Mouse (Mus musculus) spleen, postnatal 4 days (tissue): Measurements from ENCODE around the gene Plcb1.
"Not testable (repeated sequence)": the region's sequence is repeated elsewhere in the genome, so short reads cannot be mapped to it uniquely, and the experiment has no call there.

Experiments
- DNase-seq, 2 experiments: peaks; one replicate each; pipeline ENCODE4 v3.0.0; 2022; ENCODE audit warnings: low spot score in 2 of 2

Plcb1 gene

DNA sequence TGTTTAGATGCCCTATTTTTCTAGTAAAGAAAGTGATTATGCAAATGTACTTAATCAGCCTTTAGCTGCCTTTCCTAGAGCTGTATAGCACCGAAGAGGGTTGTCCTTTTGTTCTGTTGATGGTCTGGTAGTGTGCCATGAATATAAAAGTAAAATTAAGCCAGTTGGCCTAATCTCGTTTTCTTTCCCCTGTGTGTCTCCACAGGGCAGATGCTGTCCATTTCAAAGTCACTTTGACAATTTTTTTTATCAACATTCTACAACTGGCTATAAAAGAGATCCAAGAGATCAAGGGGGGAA lies 520.6 kb downstream of the Plcb1 start:
- DNase-seq = no peak

GRCm38 (mm10) chr2:135307787-135308186 lies 521.9 kb downstream of the Plcb1 start:
- DNase-seq = no peak

DNA sequence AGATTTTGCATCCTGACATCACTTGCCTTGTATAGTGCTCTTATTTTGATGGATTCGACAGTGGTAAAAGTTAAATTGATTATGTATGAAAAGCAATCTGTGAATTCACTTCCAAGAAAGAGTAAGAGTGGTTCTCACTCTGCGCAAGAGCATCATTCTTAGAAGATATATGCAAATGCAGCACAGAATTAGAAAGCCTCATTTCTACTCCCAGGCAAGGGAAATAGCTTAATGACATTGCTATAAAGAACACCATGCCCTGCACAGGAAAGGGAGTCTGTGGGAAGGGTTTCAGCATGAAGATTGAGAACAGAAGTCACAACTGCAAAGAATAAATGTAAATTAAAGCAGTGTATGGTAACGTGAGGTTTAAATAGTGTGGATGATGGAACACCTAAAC lies 530.1 kb downstream of the Plcb1 start:
- no peak for DNase-seq

DNA sequence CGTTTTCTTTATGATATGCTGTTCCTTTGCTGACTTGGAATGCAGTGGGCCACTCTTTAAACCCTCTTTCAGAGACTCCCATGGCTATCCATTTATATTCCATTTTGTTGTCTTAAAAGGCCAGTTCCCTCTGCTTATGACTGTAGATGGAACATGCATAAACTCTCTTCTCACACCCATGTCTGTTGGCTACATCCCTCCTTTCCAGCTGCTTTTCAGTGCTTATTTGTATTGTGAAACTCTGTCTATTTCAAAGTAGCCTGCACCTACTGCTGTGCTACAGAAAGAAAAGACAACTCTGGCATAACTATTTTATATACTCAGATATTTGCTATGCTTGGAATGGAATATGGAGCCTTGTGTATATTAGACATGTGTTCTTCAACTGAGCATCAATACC lies 532.3 kb downstream of the Plcb1 start:
- no peak for DNase-seq

- DNase-seq = no peak
Measured at GRCm38 (mm10) chr2:135323276-135323954, 537.5 kb downstream of the Plcb1 start.

GRCm38 (mm10) chr2:135323955-135324302 lies 538.1 kb downstream of the Plcb1 start:
- peak; percentile 28 to 65 for DNase-seq

DNA sequence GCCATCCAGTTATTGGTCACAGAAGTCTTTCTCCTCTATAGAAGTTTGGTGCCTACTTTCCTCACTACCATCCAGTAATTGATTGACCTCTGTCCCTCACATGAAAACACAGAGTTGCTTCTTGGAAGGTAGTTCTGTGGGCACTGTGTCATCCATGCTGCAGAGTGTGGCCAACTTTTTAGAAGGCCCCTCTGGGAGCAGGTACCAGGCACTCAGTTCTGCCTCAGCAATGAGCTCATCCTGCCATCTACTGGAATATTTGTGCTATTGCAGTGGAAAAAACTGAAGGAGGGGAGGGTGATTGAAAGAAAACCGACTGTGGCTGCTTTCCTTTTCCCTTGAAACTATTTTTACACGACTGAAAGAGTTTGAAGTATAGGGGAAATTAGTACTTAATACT lies 542.9 kb downstream of the Plcb1 start:
- no peak for DNase-seq

GRCm38 (mm10) chr2:135329782-135330545 lies 544.1 kb downstream of the Plcb1 start:
- DNase-seq = no peak

DNA sequence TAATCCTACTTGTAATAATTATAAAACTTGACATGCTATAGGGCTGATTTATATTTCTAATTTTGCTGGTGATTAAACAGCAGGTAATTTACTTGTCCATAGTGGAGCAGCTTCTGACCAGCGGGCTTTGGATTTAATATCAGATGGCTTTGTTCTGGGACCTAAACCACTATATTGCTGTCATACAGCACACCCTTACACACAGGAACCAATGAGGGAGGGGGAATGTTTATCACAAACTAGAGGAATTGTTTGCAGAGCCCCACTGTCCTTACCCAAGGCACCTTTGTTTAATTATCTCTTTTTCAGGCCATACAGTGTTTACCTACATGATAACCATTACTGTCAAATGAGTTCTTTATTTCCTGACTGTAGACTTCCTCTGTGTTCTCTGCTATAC lies 546.0 kb downstream of the Plcb1 start:
- DNase-seq = no peak

- DNase-seq = no peak
Measured at GRCm38 (mm10) chr2:135356311-135356710, 570.4 kb downstream of the Plcb1 start.

DNA sequence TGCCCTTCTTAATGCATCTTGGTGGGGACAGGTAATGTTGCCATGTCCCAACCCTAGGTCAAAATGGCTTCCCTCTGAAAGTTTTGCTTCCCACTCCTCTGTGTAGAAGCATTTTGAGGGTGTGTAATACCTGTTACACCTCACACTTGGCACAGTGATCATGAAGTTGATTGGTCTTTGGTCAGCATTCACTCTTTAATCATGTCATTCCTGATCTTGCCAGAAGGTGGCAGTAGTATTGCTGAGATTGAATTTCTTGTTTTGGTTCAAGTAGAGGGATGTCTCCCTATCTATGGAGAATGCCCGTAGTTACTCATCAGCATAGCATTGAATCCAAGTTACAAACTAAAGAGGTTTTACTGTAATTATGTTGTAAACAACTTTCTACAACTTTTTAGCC lies 575.9 kb downstream of the Plcb1 start:
- no peak for DNase-seq

DNA sequence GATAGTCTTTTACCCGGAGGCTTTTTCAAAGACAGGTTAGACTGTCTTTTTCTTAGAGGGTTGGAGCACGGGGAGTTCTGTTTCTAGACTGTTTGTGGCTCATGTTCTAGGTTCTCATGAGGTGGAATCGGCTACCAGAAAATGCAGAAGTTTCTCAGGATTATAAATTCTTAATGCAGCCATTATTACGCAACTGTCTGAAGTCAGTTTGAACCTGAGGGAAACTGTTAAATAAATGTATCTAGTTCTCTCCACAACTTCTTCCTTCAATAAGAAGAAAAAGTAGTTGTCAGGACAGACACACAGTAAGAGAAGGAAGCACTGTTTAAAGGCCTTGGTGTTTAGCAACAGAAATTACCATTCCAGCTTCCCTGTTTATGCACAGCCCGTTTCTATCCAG lies 577.1 kb downstream of the Plcb1 start:
- no peak for DNase-seq

GRCm38 (mm10) chr2:135370259-135370835 lies 584.5 kb downstream of the Plcb1 start:
- no peak for DNase-seq

DNA sequence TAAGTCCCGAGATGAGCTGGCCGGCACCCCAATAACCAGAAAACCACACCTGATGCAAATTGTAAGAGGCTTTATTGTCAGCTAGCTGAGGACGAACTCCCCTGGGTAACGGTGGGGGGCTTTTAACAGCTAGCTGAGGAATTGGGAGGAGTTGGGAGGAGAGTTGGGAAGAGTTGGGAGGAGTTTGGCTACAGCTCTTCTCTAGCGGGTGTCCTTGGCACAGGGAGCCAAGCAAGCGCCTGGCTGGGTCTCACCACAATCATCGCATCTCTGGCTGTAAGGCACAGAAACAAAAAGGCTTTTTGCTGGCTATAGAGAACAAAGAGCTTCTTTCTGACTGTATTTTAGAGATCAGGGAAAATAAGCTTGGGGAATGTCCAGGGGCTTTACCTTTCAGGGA lies 594.9 kb downstream of the Plcb1 start:
- DNase-seq = not testable (repeated sequence)

GRCm38 (mm10) chr2:135381396-135381795 lies 595.5 kb downstream of the Plcb1 start:
- DNase-seq = no peak

GRCm38 (mm10) chr2:135387990-135388389 lies 602.1 kb downstream of the Plcb1 start:
- DNase-seq = no peak

DNA sequence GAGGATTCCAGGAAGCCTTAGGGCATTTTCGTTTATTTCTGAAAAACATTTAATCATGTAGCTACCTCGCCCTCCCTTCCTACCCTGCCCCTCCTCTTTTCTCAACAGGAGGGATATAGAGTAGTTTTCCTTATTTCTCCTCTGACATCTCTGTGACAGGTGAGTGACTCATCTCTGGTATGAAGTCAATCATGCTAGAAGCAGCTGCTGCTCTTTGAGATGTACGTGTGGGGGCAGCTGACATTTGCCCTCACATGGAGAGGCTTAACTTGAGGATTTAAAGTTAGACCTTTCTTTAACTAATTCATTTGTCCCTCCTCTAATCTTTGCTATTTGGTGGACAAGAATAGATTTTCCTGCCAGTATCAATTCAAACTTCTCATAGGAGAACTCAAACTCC lies 608.8 kb downstream of the Plcb1 start:
- no peak for DNase-seq

- no peak for DNase-seq
Measured at GRCm38 (mm10) chr2:135396375-135396774, 610.5 kb downstream of the Plcb1 start.

GRCm38 (mm10) chr2:135397970-135398369 lies 612.1 kb downstream of the Plcb1 start:
- no peak for DNase-seq

DNA sequence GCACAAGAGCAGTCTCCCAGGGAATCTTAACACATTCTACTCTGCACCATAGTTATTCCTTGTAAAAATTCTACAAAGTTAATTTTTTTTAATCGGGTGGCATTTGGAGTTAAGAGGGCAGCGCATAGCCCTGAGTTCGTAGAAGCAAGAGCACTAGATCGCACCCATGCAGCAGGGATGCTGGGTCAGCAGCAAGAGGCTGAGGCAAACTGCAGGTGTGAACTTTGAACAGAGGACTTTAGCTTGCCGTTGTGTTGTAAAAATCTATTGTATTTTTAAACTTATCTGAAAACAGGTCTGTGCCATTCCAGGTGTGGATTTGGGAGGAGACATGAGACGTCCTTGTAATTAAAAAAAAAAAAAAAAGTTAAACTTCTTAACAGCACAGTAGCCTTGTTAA lies 613.9 kb downstream of the Plcb1 start:
- no peak for DNase-seq

- no peak for DNase-seq
Measured at GRCm38 (mm10) chr2:135402916-135403315, 617.0 kb downstream of the Plcb1 start.

DNA sequence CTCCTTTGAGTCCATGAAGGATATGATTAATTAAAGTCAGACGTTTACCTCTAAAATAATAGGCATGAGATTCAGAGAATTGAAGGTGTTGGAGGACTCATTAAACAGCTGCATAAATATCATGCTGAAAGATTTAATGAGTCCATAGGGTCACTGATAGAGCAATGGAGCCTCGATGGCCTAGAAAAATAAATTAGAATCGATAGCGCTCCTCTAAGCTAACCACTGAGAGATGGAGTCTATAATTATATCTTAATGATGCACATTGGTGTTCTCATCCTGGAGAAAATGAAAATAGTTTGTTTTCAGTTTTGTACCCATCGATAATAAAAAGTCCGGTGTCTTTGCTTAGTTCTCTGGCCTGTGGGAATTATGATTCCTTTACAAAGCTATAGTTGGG lies 617.5 kb downstream of the Plcb1 start:
- no peak for DNase-seq

- DNase-seq = no peak
Measured at GRCm38 (mm10) chr2:135404095-135404494, 618.2 kb downstream of the Plcb1 start.
